Mouse (Mus musculus): ENCODE results near the gene Chaf1a. TPM values are rescaled to one million over a fixed set of nuclear protein-coding genes. Genes with fewer than 3 reads are reported as not detected.

Chaf1a gene
- total and polyA plus RNA-seq, 3 experiments: 49.5 to 116 TPM; not detected in 1

- peak; percentile 44; the same call in 1 of the 2 replicates for TF ChIP-seq MAZ (IDR thresholded peaks at IDR 0.05; ENCODE audit: low read depth, low read length)
- TF ChIP-seq ELF1 (IDR thresholded peaks at IDR 0.05; ENCODE audit: low read depth, low read length): peak; percentile 78
- 0 out of 2 replicates have a peak, but pooled peaks have one; percentile 46 for TF ChIP-seq MYC (IDR thresholded peaks at IDR 0.05; ENCODE audit: low read depth, low read length)
- peak; percentile 94 for TF ChIP-seq NELFE (IDR thresholded peaks at IDR 0.05; ENCODE audit: low read depth, low read length)
- TF ChIP-seq MEF2A (IDR thresholded peaks at IDR 0.05; ENCODE audit: extremely low read depth, insufficient replicate concordance, low read depth, low read length, poor library complexity, severe bottlenecking): no peak
- no peak for TF ChIP-seq USF2 (IDR thresholded peaks at IDR 0.05; ENCODE audit: borderline replicate concordance in 1 of 2, insufficient read depth in 1 of 2, low read depth in 1 of 2, low read length in 2 of 2)
- peak; percentile 78 for TF ChIP-seq HCFC1 (IDR thresholded peaks at IDR 0.05; ENCODE audit: low read depth, low read length)
- no peak for TF ChIP-seq ZKSCAN1 (IDR thresholded peaks at IDR 0.05; ENCODE audit: low read depth, low read length)
- TF ChIP-seq SIN3A (IDR thresholded peaks at IDR 0.05; ENCODE audit: low read length): peak; percentile 77
- TF ChIP-seq USF1 (IDR thresholded peaks at IDR 0.05; ENCODE audit: low read depth, low read length): peak; percentile 3
- peak; percentile 85 for TF ChIP-seq MXI1 (IDR thresholded peaks at IDR 0.05; ENCODE audit: low read depth, low read length)
- TF ChIP-seq KAT2A (conservative IDR thresholded peaks at IDR 0.05; ENCODE audit: low read depth, low read length): peak; percentile 32; the same call in 1 of the 2 replicates
- no peak for TF ChIP-seq CTCF (IDR thresholded peaks at IDR 0.05 in 2 of 3, conservative IDR thresholded peaks at IDR 0.05 in 1 of 3; ENCODE audit: control insufficient read depth in 1 of 3, insufficient read depth in 1 of 3, low read depth in 2 of 3, low read length in 3 of 3, poor library complexity in 1 of 3, severe bottlenecking in 1 of 3)
- no peak for TF ChIP-seq RCOR1 (IDR thresholded peaks at IDR 0.05; ENCODE audit: low read depth, low read length)
- peak; percentile 93 to 96 for TF ChIP-seq POLR2A (IDR thresholded peaks at IDR 0.05; ENCODE audit: control insufficient read depth in 1 of 2, insufficient read depth in 1 of 2, low read depth in 1 of 2, low read length in 2 of 2, poor library complexity in 1 of 2)
- TF ChIP-seq MYB (IDR thresholded peaks at IDR 0.05; ENCODE audit: low read depth, low read length): no peak
- TF ChIP-seq TCF12 (IDR thresholded peaks at IDR 0.05; ENCODE audit: low read depth, low read length): 0 out of 2 replicates have a peak, but pooled peaks have one; percentile 25
- no peak for TF ChIP-seq EP300 (IDR thresholded peaks at IDR 0.05; ENCODE audit: low read depth in 1 of 2, low read length in 2 of 2)
- no peak for TF ChIP-seq ETS1 (IDR thresholded peaks at IDR 0.05; ENCODE audit: low read depth, low read length)
- TF ChIP-seq POLR2AphosphoS2 (IDR thresholded peaks at IDR 0.05; ENCODE audit: low read length): peak; percentile 81
Observed at GRCm38 (mm10) chr17:56078880-56079795, 38.9 kb downstream of the Chaf1a start, which contains the start of gene Hdgfl2 (continued).

GRCm38 (mm10) chr17:56079921-56080320 is 39.7 kb downstream of the Chaf1a start:
- Histone ChIP-seq H3K79me2 (ENCODE audit: control insufficient read depth, insufficient read depth, low read length, poor library complexity) (peaks cover 17% of the 10 kb centered on the region), H3K4me1 (ENCODE audit: control insufficient read depth in 1 of 2, insufficient read depth in 2 of 2, low read length in 2 of 2) (peaks cover 0 to 19% of the 10 kb centered on the region in 2 experiments; a peak in 3 of 4 replicates), H3K9me3 (replicated peaks; ENCODE audit: insufficient read depth, low read length) (no peaks in the 10 kb centered on the region), H3K36me3 (ENCODE audit: control insufficient read depth in 1 of 2, insufficient read depth in 2 of 2, low read length in 2 of 2) (peaks cover 0 to 10% of the 10 kb centered on the region in 2 experiments; a peak in 2 of 4 replicates), H3K27me3 (ENCODE audit: control insufficient read depth in 1 of 2, insufficient read depth in 2 of 2, low read length in 2 of 2) (no peaks in the 10 kb centered on the region), H3K4me3 (ENCODE audit: control insufficient read depth in 1 of 2, insufficient read depth in 1 of 2, low read depth in 2 of 2, low read length in 2 of 2) (peak overlapping the region; percentile 63 to 98), H3K9ac (ENCODE audit: control insufficient read depth, low read depth, low read length, poor library complexity, severe bottlenecking) (peak overlapping the region; percentile 82), H3K27ac (ENCODE audit: control insufficient read depth, low read depth, low read length) (no peak overlapping the region)
- no peak for DNase-seq (ENCODE audit: low read depth, low spot score)
- TF ChIP-seq TBP (IDR thresholded peaks at IDR 0.05; ENCODE audit: low read depth, low read length): no peak
- no peak for TF ChIP-seq HCFC1 (IDR thresholded peaks at IDR 0.05; ENCODE audit: low read depth, low read length)
- TF ChIP-seq MXI1 (IDR thresholded peaks at IDR 0.05; ENCODE audit: low read depth, low read length): peak; percentile 59
- TF ChIP-seq GATA1 (IDR thresholded peaks at IDR 0.05; ENCODE audit: low read depth, low read length): no peak

All from MEL (cell line).